In the genomic region with DNA sequence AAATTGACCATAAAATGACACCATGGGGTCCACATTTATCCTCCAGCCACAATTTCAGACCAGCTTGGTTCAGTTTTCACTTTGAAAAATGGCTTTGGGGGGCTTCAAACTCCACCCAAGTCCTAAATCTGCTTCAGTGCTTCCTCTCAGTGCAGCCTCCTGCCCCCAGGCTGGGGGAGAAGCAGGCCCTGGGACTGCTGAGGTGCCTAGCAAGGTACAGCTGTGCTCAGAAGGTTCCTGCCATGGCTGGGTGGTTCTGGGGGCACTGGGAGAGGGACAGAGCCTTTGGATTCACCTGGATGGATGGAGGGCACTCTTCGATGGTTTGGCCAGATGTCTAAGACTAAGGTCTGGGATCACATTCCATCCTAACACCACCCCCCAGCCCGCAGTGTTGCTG, we compare ENCODE assay signal across 25 mouse cellular contexts.
"Had no signal": no experiment of that assay in that cellular context is flagged by ENCODE, and none has a peak within 500 bp of the region (broad histone marks: within the 10 kb centered on the region; RNA-seq: fewer than 3 reads in every experiment).

No protein-coding gene starts in this region.

- H3K36me3 ChIP-seq: heart, embryonic 10.5 days; heart, embryonic 12.5 days; hindbrain, embryonic 10.5 days; hindbrain, embryonic 12.5 days; intestine, embryonic 15.5 days; limb, embryonic 13.5 days; limb, embryonic 15.5 days; liver, embryonic 12.5 days had no signal

- DNase-seq: gastrocnemius, adult 2 months; gastrocnemius, postnatal 10 days; gastrocnemius, postnatal 25 days; heart, adult 18-20 months; heart, postnatal 10 days; heart, postnatal 4 days; kidney, adult 2 months; kidney, postnatal 25 days; kidney, postnatal 4 days had no signal

- H3K4me1 ChIP-seq: heart, embryonic 10.5 days; heart, embryonic 12.5 days; intestine, embryonic 15.5 days; liver, embryonic 12.5 days had no signal

- H3K9me3 ChIP-seq: heart, embryonic 10.5 days; heart, embryonic 12.5 days; hindbrain, embryonic 10.5 days; hindbrain, embryonic 12.5 days; intestine, embryonic 15.5 days; limb, embryonic 13.5 days; limb, embryonic 15.5 days; liver, embryonic 12.5 days had no signal

- H3K4me3 ChIP-seq: gastrocnemius, adult 2 months; heart, embryonic 10.5 days; heart, embryonic 12.5 days; hindbrain, embryonic 10.5 days; hindbrain, embryonic 12.5 days; intestine, embryonic 15.5 days; layer of hippocampus, adult 2 months; left cerebral cortex, adult 2 months; limb, embryonic 13.5 days; limb, embryonic 15.5 days; liver, embryonic 12.5 days had no signal

- H3K27ac ChIP-seq: gastrocnemius, adult 2 months; heart, embryonic 10.5 days; hindbrain, embryonic 10.5 days; hindbrain, embryonic 12.5 days; hindbrain, embryonic 14.5 days; intestine, embryonic 15.5 days; kidney, postnatal 0 days; layer of hippocampus, adult 2 months; left cerebral cortex, adult 2 months; limb, embryonic 13.5 days; limb, embryonic 15.5 days; liver, embryonic 12.5 days had no signal

- ATAC-seq: forebrain, embryonic 16.5 days; hindbrain, embryonic 16.5 days; inflammation-experienced regulatory T-cells, adult 6 months; intestine, embryonic 15.5 days; intestine, postnatal 0 days; liver, embryonic 12.5 days had no signal

- H3K4me2 ChIP-seq: heart, embryonic 12.5 days; hindbrain, embryonic 12.5 days; hindbrain, embryonic 14.5 days; intestine, embryonic 15.5 days; limb, embryonic 13.5 days; limb, embryonic 15.5 days; liver, embryonic 12.5 days had no signal

- H3K9ac ChIP-seq: heart, embryonic 12.5 days; hindbrain, embryonic 12.5 days; hindbrain, embryonic 14.5 days; intestine, embryonic 15.5 days; limb, embryonic 13.5 days; limb, embryonic 15.5 days; liver, embryonic 12.5 days had no signal
